Mouse (Mus musculus): ENCODE data around the gene Clstn2.

DNA sequence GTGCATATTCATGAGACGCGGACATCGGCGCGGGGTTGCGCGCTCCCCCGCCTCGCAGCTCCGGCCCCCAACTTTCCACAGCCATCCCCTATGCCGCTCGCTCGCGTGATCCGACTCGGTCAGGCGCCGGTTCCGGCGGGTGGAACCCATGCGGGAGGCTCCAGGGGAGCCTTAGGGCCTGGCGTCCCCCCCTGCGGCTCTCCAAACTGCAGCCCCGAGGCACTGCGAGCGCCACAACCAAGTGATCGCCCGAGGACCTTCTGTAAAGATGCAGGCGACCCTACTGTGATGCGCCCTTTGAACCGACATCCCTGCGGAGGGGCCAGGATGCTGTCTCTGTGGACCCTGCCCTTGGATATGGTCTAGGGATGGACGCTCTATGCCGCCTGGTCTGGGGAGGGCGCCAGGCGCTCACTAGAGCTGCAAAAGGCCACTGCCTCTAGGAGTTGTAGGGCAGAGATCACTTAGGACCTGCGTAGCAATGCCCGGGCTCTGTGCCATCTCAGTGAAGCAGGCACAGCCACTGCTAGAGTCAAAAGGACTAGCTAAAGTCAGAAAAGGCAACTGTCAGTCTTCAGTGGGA, 383 bp upstream of the Clstn2 start:
- TF ChIP-seq MAZ (IDR thresholded peaks at IDR 0.05; ENCODE audit: low read depth, low read length) (no peak), TCF12 (IDR thresholded peaks at IDR 0.05; ENCODE audit: low read depth, low read length) (no peak), GATA1 (IDR thresholded peaks at IDR 0.05; ENCODE audit: low read depth, low read length) (no peak), ZC3H11A (IDR thresholded peaks at IDR 0.05; ENCODE audit: low read depth, low read length) (no peak), CTCF (IDR thresholded peaks at IDR 0.05 in 2 of 3, conservative IDR thresholded peaks at IDR 0.05 in 1 of 3; ENCODE audit: control insufficient read depth in 1 of 3, insufficient read depth in 1 of 3, low read depth in 2 of 3, low read length in 3 of 3, poor library complexity in 1 of 3, severe bottlenecking in 1 of 3) (no peak), POLR2AphosphoS2 (IDR thresholded peaks at IDR 0.05; ENCODE audit: low read length) (no peak), POLR2A (IDR thresholded peaks at IDR 0.05; ENCODE audit: control insufficient read depth in 1 of 2, insufficient read depth in 1 of 2, low read depth in 1 of 2, low read length in 2 of 2, poor library complexity in 1 of 2) (no peak), E2F4 (IDR thresholded peaks at IDR 0.05; ENCODE audit: borderline replicate concordance, low read depth, low read length) (no peak), SMC3 (IDR thresholded peaks at IDR 0.05; ENCODE audit: low read depth, low read length) (no peak), ZKSCAN1 (IDR thresholded peaks at IDR 0.05; ENCODE audit: low read depth, low read length) (no peak), MAX (IDR thresholded peaks at IDR 0.05; ENCODE audit: low read length) (no peak)
